Mouse (Mus musculus): ENCODE measurements around the gene Bicc1.

DNA sequence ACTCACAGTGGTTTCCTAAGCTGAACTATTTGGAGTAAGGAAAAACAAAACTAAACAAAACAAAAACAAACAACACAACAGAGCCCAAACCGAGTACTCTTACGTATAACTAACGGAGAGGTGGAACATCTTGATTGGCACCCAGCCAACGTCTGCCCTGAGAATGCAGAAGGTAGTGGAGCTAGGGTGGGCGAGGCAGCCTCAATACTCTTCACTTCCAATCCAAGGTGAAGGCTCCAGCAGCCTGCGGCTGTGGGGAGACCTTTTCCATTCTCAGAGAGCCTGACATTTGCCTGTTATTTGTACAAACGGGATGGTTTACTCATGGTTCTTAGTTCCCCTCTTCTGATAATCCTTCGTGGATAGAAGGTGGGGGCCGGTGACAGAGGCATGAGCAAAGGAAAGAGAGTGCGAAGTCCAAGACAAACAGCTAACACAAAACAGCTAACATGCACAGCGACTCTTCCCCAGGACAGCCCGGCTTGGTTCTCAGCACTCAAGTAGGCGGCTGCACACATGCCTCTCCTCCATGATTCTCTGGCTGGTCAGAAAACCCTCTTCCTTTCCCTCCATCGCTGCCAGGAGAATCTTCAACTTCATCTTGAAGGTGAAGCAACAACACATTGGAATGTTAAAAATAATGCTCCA lies 39.3 kb downstream of the Bicc1 start:
- TF ChIP-seq CTCF (IDR thresholded peaks at IDR 0.05; ENCODE audit: borderline replicate concordance, control insufficient read depth, extremely low read depth, insufficient read depth, low read length, poor library complexity) (no peak), POLR2A (IDR thresholded peaks at IDR 0.05; ENCODE audit: control insufficient read depth, extremely low read depth, insufficient read depth, low read length, poor library complexity) (no peak)
